Mouse (Mus musculus) cortical plate, adult 2 months (tissue): Measurements from ENCODE around the gene Ppp2r5d. TPM values are rescaled to one million over a fixed set of nuclear protein-coding genes. Genes with fewer than 3 reads are reported as not detected.

Experiments used
- H3K27ac ChIP-seq: fragments of 200-500 bp; 2 replicates; pipeline ENCODE4 v1.5.1; 2012; ENCODE audit warnings: low read length, control low read depth, inconsistent platforms; ENCODE audit not compliant: insufficient read depth
- H3K4me1 ChIP-seq: fragments of 200-500 bp; 2 replicates; pipeline ENCODE4 v1.6.1; 2011; ENCODE audit warnings: low read length; ENCODE audit not compliant: control insufficient read depth, insufficient read depth
- H3K4me3 ChIP-seq: fragments of 200-500 bp; 2 replicates; pipeline ENCODE4 v1.5.1; 2011; ENCODE audit warnings: mild to moderate bottlenecking, low read length, control low read depth; ENCODE audit not compliant: insufficient read depth
- CTCF ChIP-seq: fragments of 200-500 bp; IDR thresholded peaks from 2 replicates; pipeline ENCODE4 v1.5.1; 2011; ENCODE audit warnings: mild to moderate bottlenecking, control low read depth, low read length; ENCODE audit not compliant: insufficient read depth; ENCODE audit errors: extremely low read depth
- POLR2A ChIP-seq: fragments of 200-500 bp; IDR thresholded peaks from 2 replicates; pipeline ENCODE4 v1.6.1; 2011; ENCODE audit warnings: mild to moderate bottlenecking, low read length, control low read depth; ENCODE audit not compliant: insufficient read depth; ENCODE audit errors: extremely low read depth
- polyA plus RNA-seq: library from polyadenylated mRNA; depleted of rRNA; stranded (reverse); fragments of >200 nt; gene quantifications from 2 replicates; pipeline ENCODE4 v1.2.3, GENCODE M21; 2012

Gene Ppp2r5d
- polyA plus RNA-seq, 1 experiment = 98.9 TPM

DNA sequence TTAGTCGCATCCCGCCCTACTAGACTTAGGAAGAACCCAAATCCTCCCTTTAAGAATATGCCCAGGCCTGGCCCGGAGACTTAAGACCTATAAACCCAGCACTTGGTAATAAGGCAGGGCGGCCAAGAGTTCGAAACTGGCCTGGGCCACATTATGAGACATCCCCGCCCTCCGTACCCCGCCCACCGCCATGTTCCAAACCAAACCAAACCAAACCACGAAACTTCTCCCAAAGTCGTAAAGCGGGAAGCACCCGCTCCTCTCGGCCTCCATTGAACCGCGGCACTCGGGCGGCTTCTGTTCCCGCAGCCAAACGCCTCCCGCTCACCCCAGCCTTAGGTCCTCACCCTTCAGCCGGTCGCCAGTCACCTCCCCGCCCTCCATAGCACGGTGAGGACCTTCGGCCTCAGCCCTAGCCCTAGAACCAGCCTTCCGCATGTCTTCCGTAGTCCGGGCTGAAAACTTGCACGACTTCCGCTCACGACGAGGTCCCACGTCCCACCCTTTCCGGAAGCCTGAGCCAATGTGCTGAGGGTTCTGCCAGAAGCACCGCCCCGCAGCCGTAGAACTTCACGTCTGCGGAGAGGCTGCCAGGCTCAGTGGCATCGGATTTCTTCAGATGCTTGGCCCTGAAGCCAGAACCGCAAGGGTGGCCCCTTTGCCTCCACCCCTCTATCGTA, 30.9 kb downstream of the Ppp2r5d start, which contains the start of gene Rrp36:
Gene Rrp36, minus strand, starts transcription at position 503 of the 680 bp plus-strand sequence.
- Histone ChIP-seq H3K4me1 (peaks cover 4% of the 10 kb centered on the region), H3K27ac (no peak within 1 kb of the TSS)
- TF ChIP-seq CTCF (no peak), POLR2A (peak; percentile 85)

DNA sequence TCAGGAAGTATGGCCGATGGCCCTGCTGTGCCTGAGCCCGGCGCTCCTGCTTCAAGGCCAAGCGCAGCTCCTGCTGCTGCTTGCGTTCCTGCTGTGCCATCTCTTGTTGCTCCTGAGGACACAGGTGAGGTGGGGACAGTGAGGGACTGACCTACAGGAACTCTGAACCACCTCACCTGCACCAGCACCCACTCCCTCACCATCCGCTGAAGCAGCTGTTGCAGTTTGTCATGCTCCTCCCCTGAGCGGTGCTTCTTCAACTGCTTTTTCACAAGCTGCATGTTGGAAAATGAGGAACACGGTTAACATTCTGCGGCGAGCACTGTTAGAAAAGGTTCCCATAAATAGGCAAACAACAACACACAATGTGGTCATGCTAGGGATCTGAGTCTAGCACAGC, 35.0 kb downstream of the Ppp2r5d start:
- Histone ChIP-seq H3K4me1 (peaks cover 2% of the 10 kb centered on the region), H3K4me3 (no peak overlapping the region), H3K27ac (no peak overlapping the region)
- TF ChIP-seq CTCF (no peak), POLR2A (no peak)

More for the DNA sequence above, 30.9 kb downstream of the Ppp2r5d start, which contains the start of gene Rrp36:
- peak within 1 kb of the TSS; percentile 70 for H3K4me3 ChIP-seq

DNA sequence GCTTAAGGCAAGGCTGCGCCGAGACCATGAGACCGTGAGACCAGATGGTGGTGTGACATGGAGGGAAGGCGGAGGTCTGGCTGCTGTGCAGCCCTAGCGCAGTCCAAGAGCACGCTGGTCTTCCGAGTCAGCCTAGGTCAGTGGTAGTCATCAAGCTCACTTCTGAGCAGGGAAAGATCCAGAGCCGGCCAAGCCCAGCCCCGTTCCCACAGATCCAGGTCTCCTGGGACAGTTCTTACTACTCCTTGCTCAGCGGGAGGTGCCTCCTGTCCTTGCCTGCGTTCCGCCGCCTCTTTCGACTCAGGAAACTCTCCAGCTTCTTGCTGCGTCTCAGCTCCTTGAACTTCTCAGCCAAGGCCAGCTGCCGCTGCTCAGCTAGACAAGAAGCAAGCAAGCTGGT, 37.2 kb downstream of the Ppp2r5d start:
- no peak for TF ChIP-seq POLR2A
- no peak for TF ChIP-seq CTCF
- Histone ChIP-seq H3K27ac (no peak overlapping the region), H3K4me3 (no peak overlapping the region), H3K4me1 (no peaks in the 10 kb centered on the region)

DNA sequence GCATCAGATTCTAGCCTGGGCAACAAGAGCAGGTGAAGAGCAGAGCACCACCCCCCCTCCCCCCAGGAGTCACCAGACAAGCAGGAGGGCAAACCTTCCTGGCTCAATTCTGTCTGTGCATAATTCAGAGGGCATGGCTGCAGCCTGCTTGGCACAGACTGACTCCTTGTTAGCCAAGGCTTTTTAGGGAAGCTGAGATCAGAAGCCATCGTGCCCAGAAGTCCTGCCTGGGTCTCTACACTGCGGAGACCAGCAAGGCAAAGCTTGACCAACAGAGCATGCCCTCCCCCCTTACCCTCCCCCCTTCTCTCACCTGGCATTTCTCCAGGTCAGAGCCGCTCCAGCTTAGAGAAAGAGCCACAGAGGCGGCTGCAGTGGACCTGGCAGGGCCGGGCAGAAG, 42.2 kb downstream of the Ppp2r5d start:
- no peak for TF ChIP-seq CTCF
- Histone ChIP-seq H3K27ac (no peak overlapping the region), H3K4me1 (no peaks in the 10 kb centered on the region), H3K4me3 (no peak overlapping the region)

DNA sequence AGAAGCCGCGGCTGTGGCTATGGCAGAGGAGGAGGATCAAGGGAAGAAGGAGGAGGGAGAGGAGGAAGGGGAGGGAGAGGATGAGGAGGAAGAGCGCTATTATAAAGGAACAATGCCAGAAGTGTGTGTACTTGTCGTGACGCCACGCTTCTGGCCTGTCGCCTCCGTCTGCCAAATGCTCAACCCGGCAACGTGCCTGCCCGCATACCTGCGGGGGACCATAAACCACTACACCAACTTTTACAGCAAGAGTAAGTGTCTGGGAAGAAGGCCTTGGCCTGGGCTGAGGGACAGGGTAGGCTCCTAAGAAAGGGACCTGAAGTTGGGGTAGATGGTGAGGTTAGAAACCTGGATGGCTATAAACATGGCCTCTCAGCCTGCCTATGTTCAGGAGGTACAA, 42.9 kb downstream of the Ppp2r5d start:
- Histone ChIP-seq H3K4me3 (no peak overlapping the region), H3K4me1 (no peaks in the 10 kb centered on the region), H3K27ac (no peak overlapping the region)
- TF ChIP-seq CTCF (no peak), POLR2A (no peak)

DNA sequence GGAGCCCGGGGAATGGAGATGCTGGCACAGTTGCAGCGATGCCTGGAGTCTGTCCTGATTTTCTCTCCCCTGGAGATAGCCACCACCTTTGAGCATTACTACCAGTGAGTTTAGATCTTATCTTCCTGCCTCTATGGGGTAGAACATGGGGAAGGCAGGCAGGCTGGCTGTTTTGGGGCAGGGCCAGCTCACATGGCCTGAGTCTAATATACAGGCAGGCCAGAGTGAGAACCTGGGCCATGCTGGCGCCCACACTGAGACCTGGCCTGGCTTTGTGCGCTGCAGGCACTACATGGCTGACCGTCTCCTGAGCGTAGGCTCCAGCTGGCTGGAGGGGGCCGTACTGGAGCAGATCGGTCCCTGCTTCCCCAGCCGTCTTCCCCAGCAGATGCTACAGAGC, 43.6 kb downstream of the Ppp2r5d start:
- no peak for TF ChIP-seq POLR2A
- no peak for TF ChIP-seq CTCF
- no peaks in the 10 kb centered on the region for H3K4me1 ChIP-seq
- no peak overlapping the region for H3K4me3 ChIP-seq
- H3K27ac ChIP-seq = no peak overlapping the region

DNA sequence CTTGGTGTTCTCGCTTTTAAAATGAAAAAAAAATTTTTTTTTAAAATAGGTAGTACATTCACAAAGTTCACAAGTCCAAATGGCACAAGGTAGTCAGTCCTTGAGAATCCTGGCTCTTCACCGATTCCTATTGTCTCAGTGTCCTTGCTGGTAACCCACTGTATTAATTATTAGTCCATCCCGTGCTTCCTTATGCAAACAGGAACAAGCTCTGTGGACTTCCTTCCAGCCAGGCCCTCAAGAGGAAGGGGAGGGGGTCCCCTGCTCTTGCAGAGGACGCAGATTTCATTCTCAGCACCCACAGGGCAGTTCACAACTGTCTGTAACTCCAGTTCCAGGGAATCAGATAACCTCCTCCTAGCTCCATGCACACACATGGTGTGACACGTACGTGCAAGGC, 48.9 kb downstream of the Ppp2r5d start:
- TF ChIP-seq POLR2A (no peak), CTCF (no peak)
- H3K4me3 ChIP-seq = no peak overlapping the region
- no peak overlapping the region for H3K27ac ChIP-seq
- H3K4me1 ChIP-seq = peaks cover 6% of the 10 kb centered on the region

DNA sequence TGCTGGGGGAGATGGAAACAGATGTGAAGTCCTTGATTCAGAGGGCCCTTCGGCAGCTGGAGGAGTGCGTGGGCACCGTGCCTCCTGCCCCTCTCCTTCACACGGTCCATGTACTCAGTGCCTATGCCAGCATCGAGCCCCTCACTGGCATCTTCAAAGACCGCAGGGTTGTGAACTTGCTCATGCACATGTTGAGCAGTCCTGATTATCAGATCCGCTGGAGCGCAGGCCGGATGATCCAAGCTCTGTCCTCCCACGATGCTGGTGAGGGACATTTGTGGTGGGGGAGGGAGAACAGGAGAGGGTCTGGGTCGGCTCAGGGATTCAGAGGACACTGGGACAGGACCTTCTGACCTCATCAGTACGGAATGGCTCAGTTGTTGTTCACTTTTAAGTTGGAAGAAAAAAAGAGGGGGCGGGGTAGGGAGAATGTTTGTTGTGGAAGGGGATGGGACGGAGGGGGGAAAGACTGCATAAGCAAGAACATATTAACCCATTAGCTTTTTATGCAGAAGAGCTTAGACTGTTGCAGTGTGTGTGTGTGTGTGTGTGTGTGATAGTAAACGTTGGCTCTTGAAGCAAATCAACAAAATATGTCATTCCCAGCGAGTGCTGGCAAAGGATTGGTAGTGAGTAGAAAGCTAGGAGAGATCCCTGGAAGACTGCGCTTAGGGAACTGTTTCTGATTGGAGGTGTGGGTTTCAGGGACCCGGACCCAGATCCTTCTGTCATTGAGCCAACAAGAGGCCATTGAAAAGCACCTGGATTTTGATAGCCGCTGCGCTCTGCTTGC, 53.0 kb downstream of the Ppp2r5d start:
- H3K4me1 ChIP-seq = peaks cover 7% of the 10 kb centered on the region
- no peak overlapping the region for H3K27ac ChIP-seq
- H3K4me3 ChIP-seq = no peak overlapping the region; the same call in 1 of the 2 replicates
- TF ChIP-seq CTCF (no peak), POLR2A (no peak)

DNA sequence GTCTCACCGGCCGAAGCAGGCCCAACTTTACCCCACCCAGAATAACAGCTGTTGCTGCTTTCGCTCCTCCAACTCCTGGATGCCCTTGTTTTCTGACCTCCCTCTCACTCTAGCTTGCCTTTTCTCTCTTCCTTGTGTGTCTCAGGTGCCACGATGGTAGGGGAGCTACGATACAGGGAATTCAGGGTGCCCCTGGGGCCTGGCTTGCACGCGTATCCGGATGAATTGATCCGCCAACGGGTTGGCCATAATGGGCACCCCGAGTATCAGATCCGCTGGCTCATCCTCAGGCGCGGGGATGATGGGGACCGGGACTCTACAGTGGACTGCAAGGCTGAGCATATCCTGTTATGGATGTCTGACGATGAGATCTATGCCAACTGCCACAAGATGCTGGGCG, 53.6 kb downstream of the Ppp2r5d start:
- Histone ChIP-seq H3K4me3 (peak overlapping the region; percentile 64; the same call in 1 of the 2 replicates), H3K4me1 (peaks cover 7% of the 10 kb centered on the region), H3K27ac (0 out of 2 replicates have a peak overlapping the region, but pooled peaks have one; percentile 50)
- TF ChIP-seq CTCF (no peak), POLR2A (no peak)

DNA sequence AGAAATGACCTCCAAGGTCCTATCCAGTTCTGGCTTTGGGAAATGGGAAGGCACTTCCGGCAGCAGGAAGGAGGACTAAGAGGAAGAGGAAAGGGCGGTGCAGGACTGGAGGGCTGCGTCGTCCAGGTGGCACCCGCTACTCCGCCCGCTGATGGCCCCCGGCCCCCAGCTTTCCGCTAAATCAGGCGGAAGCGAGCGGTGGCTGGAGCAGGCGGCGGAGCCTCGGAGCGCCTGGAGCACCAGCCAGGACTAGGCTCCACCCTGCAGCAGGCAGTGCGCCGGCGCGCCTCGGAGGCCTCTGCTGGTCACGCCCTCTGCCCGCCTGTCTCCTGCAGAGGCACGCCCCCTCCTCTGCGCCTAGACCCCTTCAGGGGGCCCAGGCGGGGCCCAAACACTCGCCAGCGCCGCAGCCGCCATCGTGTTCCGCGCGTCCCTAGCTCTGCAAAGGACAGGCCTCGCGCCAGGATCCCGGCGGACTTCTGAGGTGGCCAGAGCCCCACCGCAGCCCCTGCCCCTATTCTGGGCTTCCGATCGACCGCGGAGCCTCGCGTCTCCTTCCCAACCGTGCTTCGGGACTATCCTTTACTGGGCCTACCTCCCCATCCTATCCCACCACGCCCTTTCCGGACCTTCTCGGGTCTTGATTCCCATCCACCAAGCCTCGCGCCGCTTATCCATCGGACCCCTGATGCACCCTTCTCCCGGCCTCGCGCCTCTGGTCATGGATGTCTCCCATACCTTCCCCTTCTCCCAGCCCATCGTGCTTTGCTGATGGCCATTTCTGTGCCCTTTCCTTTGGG, 54.5 kb downstream of the Ppp2r5d start, which contains the start of gene Cul7:
Gene Cul7, plus strand, starts transcription at position 106 of the 800 bp plus-strand sequence.
- Histone ChIP-seq H3K4me3 (peak within 1 kb of the TSS; percentile 64), H3K27ac (peak within 1 kb of the TSS; percentile 50), H3K4me1 (peaks cover 7% of the 10 kb centered on the region)
- no peak for TF ChIP-seq CTCF
- peak; percentile 72; the same call in 1 of the 2 replicates for TF ChIP-seq POLR2A
